Mouse (Mus musculus) frontal cortex, postnatal 10 days (tissue): ENCODE results near the gene Il15.

Experiments
- DNase-seq, 2 experiments: peaks; one replicate each; pipeline ENCODE4 v3.0.0; 2022; ENCODE audit warnings: low spot score in 2 of 2, mixed read lengths in 1 of 2

Il15 gene

GRCm38 (mm10) chr8:82361061-82361460 is 42.0 kb downstream of the Il15 start:
- no peak for DNase-seq

- no peak for DNase-seq
Measured at GRCm38 (mm10) chr8:82356091-82356490, 46.9 kb downstream of the Il15 start.

- DNase-seq = no peak
Measured at GRCm38 (mm10) chr8:82351268-82351943, 51.6 kb downstream of the Il15 start.

GRCm38 (mm10) chr8:82349299-82349698 is 53.7 kb downstream of the Il15 start:
- no peak for DNase-seq

GRCm38 (mm10) chr8:82346485-82346884 is 56.5 kb downstream of the Il15 start:
- DNase-seq = no peak

GRCm38 (mm10) chr8:82331675-82332234 is 71.3 kb downstream of the Il15 start:
- DNase-seq = no peak

- DNase-seq = peak in 1 of 2 experiments; percentile 5
Measured at GRCm38 (mm10) chr8:82327986-82328652, 74.9 kb downstream of the Il15 start.

GRCm38 (mm10) chr8:82326061-82326460 is 77.0 kb downstream of the Il15 start:
- DNase-seq = no peak

GRCm38 (mm10) chr8:82325586-82325985 is 77.4 kb downstream of the Il15 start:
- no peak for DNase-seq

- no peak for DNase-seq
Measured at GRCm38 (mm10) chr8:82317446-82317845, 85.6 kb downstream of the Il15 start.

- no peak for DNase-seq
Measured at GRCm38 (mm10) chr8:82306424-82306823, 96.6 kb downstream of the Il15 start.

- no peak for DNase-seq
Measured at GRCm38 (mm10) chr8:82296256-82296655, 106.8 kb downstream of the Il15 start.

GRCm38 (mm10) chr8:82291659-82292058 is 111.4 kb downstream of the Il15 start:
- DNase-seq = no peak

- no peak for DNase-seq
Measured at GRCm38 (mm10) chr8:82285866-82286265, 117.2 kb downstream of the Il15 start.

GRCm38 (mm10) chr8:82281995-82282394 is 121.0 kb downstream of the Il15 start:
- DNase-seq = no peak
